ENCODE assay signal across 8 mouse cellular contexts in the genomic region with DNA sequence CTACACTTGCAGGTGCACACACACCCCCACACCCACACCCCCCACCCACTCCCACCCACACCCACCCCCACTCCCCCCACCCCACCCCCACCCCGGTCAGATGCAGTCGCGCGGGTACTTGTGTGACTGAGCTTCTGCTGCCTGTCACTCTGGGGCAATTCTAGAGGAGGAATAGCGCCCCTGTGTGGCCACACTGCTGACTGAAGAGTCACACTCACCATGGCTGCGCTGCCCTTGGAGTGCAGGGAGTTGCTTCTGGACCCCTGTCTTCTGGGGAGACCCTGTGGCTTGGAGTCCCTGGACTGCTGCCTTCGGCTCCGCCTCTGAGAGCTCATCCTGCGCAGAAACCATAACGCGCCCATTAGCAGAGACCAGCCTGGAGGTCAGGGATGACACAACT. TPM values are rescaled to one million over a fixed set of nuclear protein-coding genes. Genes with fewer than 3 reads are reported as not detected.
DNase-seq lines count a peak whose midpoint lies in the region; ATAC-seq and TF ChIP-seq lines count a peak whose summit lies in the region.
"Had no signal": no experiment of that assay in that cellular context is flagged by ENCODE, and none has a peak within 500 bp of the region (broad histone marks: within the 10 kb centered on the region; RNA-seq: fewer than 3 reads in every experiment).

No protein-coding gene starts in this region.

- WGBS in embryonic facial prominence, embryonic 11.5 days = 53% methylated on average over 11 of the region's 11 CpGs
- 47% methylated on average over 11 of the region's 11 CpGs for WGBS in forebrain, embryonic 12.5 days

- H3K4me3 ChIP-seq in CH12.LX (replicated peaks in 1 of 3; ENCODE audit: low read depth in 2 of 3, low read length in 2 of 3, poor library complexity in 1 of 3) = no peak overlapping the region
- no peak overlapping the region for H3K4me3 ChIP-seq in embryonic facial prominence, embryonic 11.5 days (ENCODE audit: low read depth, low read length)
- H3K4me3 ChIP-seq in forebrain, embryonic 12.5 days (replicated peaks) = no peak overlapping the region

- no peak for TF ChIP-seq EP300 in CH12.LX (IDR thresholded peaks at IDR 0.05; ENCODE audit: low read length)

- in situ Hi-C loops in CH12.LX (cut with MboI; ENCODE audit: low pct_ligation_motif_present, low pct_unique_long_range_greater_than_20kb, low sequenced_read_pairs) = loop anchor here (10.0 kb wide), 1 partner anchor 375 kb away; no protein-coding TSS in a partner anchor

- no peaks in the 10 kb centered on the region for H3K27me3 ChIP-seq in CH12.LX (replicated peaks)
- no peaks in the 10 kb centered on the region for H3K27me3 ChIP-seq in embryonic facial prominence, embryonic 11.5 days (ENCODE audit: control insufficient read depth, insufficient read depth, low read length)
- no peaks in the 10 kb centered on the region for H3K27me3 ChIP-seq in forebrain, embryonic 12.5 days

- peak; percentile 42 to 65 for DNase-seq in left cerebral cortex, adult 18-20 months (ENCODE audit: low spot score in 2 of 2)
- DNase-seq in left cerebral cortex, adult 11 months (ENCODE audit: low spot score) = no peak
- no peak for DNase-seq in CH12.LX (ENCODE audit: extremely low read depth)
- DNase-seq in NIH3T3 (ENCODE audit: low read depth) = peak; percentile 41
- peak; percentile 59 for DNase-seq in embryonic facial prominence, embryonic 11.5 days (ENCODE audit: low spot score)

- H3K79me2 ChIP-seq in CH12.LX (replicated peaks; ENCODE audit: control insufficient read depth, extremely low read depth, insufficient read depth, poor library complexity, severe bottlenecking) = peaks cover 7% of the 10 kb centered on the region; the same call in 1 of the 2 replicates

- H3K4me2 ChIP-seq in CH12.LX (ENCODE audit: insufficient read depth, low read depth, poor library complexity, severe bottlenecking) = no peak overlapping the region
- no peak overlapping the region for H3K4me2 ChIP-seq in embryonic facial prominence, embryonic 11.5 days (ENCODE audit: low read depth, low read length)
- H3K4me2 ChIP-seq in forebrain, embryonic 12.5 days = no peak overlapping the region

- no peak overlapping the region for H3K27ac ChIP-seq in CH12.LX (ENCODE audit: insufficient read depth, low read depth)
- H3K27ac ChIP-seq in embryonic facial prominence, embryonic 11.5 days (replicated peaks; ENCODE audit: low read depth, low read length) = no peak overlapping the region
- no peak overlapping the region for H3K27ac ChIP-seq in forebrain, embryonic 12.5 days

- ATAC-seq in embryonic facial prominence, embryonic 11.5 days (replicated peaks; ENCODE audit: insufficient number of reproducible peaks, low FRiP score, low TSS enrichment, low read depth) = no peak
- peak; percentile 59 for ATAC-seq in megakaryocyte progenitor cell, adult 5-6 weeks (replicated peaks; ENCODE audit: poor library complexity)
- ATAC-seq in forebrain, embryonic 12.5 days (ENCODE audit: low FRiP score) = no peak

- peaks cover under 1 to 13% of the 10 kb centered on the region in 2 experiments; a peak in 3 of 4 replicates for H3K4me1 ChIP-seq in CH12.LX (ENCODE audit: control insufficient read depth in 1 of 2, insufficient read depth in 2 of 2)
- H3K4me1 ChIP-seq in embryonic facial prominence, embryonic 11.5 days (ENCODE audit: control insufficient read depth, insufficient read depth, low read length) = no peaks in the 10 kb centered on the region
- peaks cover 10% of the 10 kb centered on the region for H3K4me1 ChIP-seq in forebrain, embryonic 12.5 days

- H3K9ac ChIP-seq in CH12.LX (ENCODE audit: insufficient read depth, low read depth) = no peak overlapping the region
- H3K9ac ChIP-seq in embryonic facial prominence, embryonic 11.5 days (replicated peaks; ENCODE audit: low read length) = no peak overlapping the region
- no peak overlapping the region for H3K9ac ChIP-seq in forebrain, embryonic 12.5 days

- peak; percentile 41 for TF ChIP-seq RAD21 in CH12.LX (IDR thresholded peaks at IDR 0.05; ENCODE audit: low read depth, low read length)

- peaks cover 41 to 71% of the 10 kb centered on the region in 2 experiments for H3K36me3 ChIP-seq in CH12.LX (replicated peaks in 1 of 2; ENCODE audit: control insufficient read depth in 1 of 2, insufficient read depth in 1 of 2, low read length in 1 of 2)
- peaks cover 7% of the 10 kb centered on the region for H3K36me3 ChIP-seq in embryonic facial prominence, embryonic 11.5 days (replicated peaks; ENCODE audit: control insufficient read depth, insufficient read depth, low read depth, low read length)
- peaks cover 62% of the 10 kb centered on the region for H3K36me3 ChIP-seq in forebrain, embryonic 12.5 days (replicated peaks)

- no peak for TF ChIP-seq POLR2A in CH12.LX (IDR thresholded peaks at IDR 0.05; ENCODE audit: low read depth, low read length)

- dilution Hi-C loops in CH12.LX (cut with MboI; ENCODE audit: extremely low pct_ligation_motif_present, extremely low pct_unique_long_range_greater_than_20kb, low sequenced_read_pairs) = no loop called here

- no peaks in the 10 kb centered on the region for H3K9me3 ChIP-seq in CH12.LX (replicated peaks; ENCODE audit: low read length)
- H3K9me3 ChIP-seq in embryonic facial prominence, embryonic 11.5 days (replicated peaks; ENCODE audit: control insufficient read depth, low read length) = no peaks in the 10 kb centered on the region
- no peaks in the 10 kb centered on the region for H3K9me3 ChIP-seq in forebrain, embryonic 12.5 days

- TF ChIP-seq CTCF in CH12.LX (conservative IDR thresholded peaks at IDR 0.05 in 1 of 2, IDR thresholded peaks at IDR 0.05 in 1 of 2; ENCODE audit: low read depth in 2 of 2, low read length in 2 of 2) = peak in 1 of 2 experiments; percentile 57; a peak in 2 of 4 replicates

TF ChIP-seq in CH12.LX, 34 proteins besides CTCF, POLR2A, EP300 and RAD21:
- no peak for TF ChIP-seq GABPA (IDR thresholded peaks at IDR 0.05; ENCODE audit: insufficient replicate concordance, low read depth, low read length)
- TF ChIP-seq MAZ (IDR thresholded peaks at IDR 0.05; ENCODE audit: low read depth, low read length) = no peak
- TF ChIP-seq TBP (conservative IDR thresholded peaks at IDR 0.05; ENCODE audit: low read depth, low read length) = no peak
- no peak for TF ChIP-seq ZC3H11A (IDR thresholded peaks at IDR 0.05; ENCODE audit: low read depth, low read length)
- peak; percentile 32; the same call in 1 of the 2 replicates for TF ChIP-seq SMC3 (IDR thresholded peaks at IDR 0.05; ENCODE audit: low read depth, low read length)

RNA-seq across cellular contexts. Expression of a gene that starts 4.3 kb away (rescaled TPM):
- 1 to 10 TPM; 6.8 to 7.1 TPM for total RNA-seq in left cerebral cortex, adult 18-20 months (2021)
- 10.9 and 11.4 TPM in 2 replicates for total RNA-seq in CH12.LX (2012; rRNA removed)
- 8.5 and 9.4 TPM in 2 replicates for total RNA-seq in CH12.LX (2014; rRNA removed)
- 7.1 and 8.0 TPM in 2 replicates for polyA plus RNA-seq in CH12.LX (2012; ENCODE audit: insufficient read length, low read depth)
- 18.2 and 19.6 TPM in 2 replicates for polyA plus RNA-seq in embryonic facial prominence, embryonic 11.5 days (2014; fragmentation: Nextera tagmentation; extraction: Ambion mirVana)
- 3.6 and 5.3 TPM in 2 replicates for total RNA-seq in megakaryocyte progenitor cell, adult 5-6 weeks (2015)
- 6.5 and 9.2 TPM in 2 replicates for total RNA-seq in megakaryocyte progenitor cell, adult 5-6 weeks (2017)
- 22.7 and 23.7 TPM in 2 replicates for polyA plus RNA-seq in forebrain, embryonic 12.5 days (2016; fragmentation: Nextera tagmentation; extraction: Ambion mirVana)

RNA-seq across cellular contexts. Expression of a gene that starts 39.5 kb away (rescaled TPM):
- 10 to 100 TPM; 27.5 to 29.7 TPM for total RNA-seq in left cerebral cortex, adult 18-20 months (2021)
- total RNA-seq in CH12.LX (2012; rRNA removed) (0.30 TPM in 1 of 2 replicates, not detected in the other), CH12.LX (2014; rRNA removed) (not detected in 2 replicates)
- not detected in 2 replicates for polyA plus RNA-seq in CH12.LX (2012; ENCODE audit: insufficient read length, low read depth)
- polyA plus RNA-seq in embryonic facial prominence, embryonic 11.5 days (2014; fragmentation: Nextera tagmentation; extraction: Ambion mirVana) = 17.1 and 19.0 TPM in 2 replicates
- total RNA-seq in megakaryocyte progenitor cell, adult 5-6 weeks (2015) = 0.37 TPM in 1 of 2 replicates, not detected in the other
- total RNA-seq in megakaryocyte progenitor cell, adult 5-6 weeks (2017) = 0.92 and 1.3 TPM in 2 replicates
- 22.1 and 22.6 TPM in 2 replicates for polyA plus RNA-seq in forebrain, embryonic 12.5 days (2016; fragmentation: Nextera tagmentation; extraction: Ambion mirVana)

RNA-seq across cellular contexts. Expression of a gene that starts 40.9 kb away (rescaled TPM):
- not detected for total RNA-seq in left cerebral cortex, adult 18-20 months (2021)
- total RNA-seq in CH12.LX (2012; rRNA removed) (not detected in 2 replicates), CH12.LX (2014; rRNA removed) (not detected in 2 replicates)
- not detected in 2 replicates for polyA plus RNA-seq in CH12.LX (2012; ENCODE audit: insufficient read length, low read depth)
- 0.28 and 0.59 TPM in 2 replicates for polyA plus RNA-seq in embryonic facial prominence, embryonic 11.5 days (2014; fragmentation: Nextera tagmentation; extraction: Ambion mirVana)
- not detected in 2 replicates for total RNA-seq in megakaryocyte progenitor cell, adult 5-6 weeks (2015)
- not detected in 2 replicates for total RNA-seq in megakaryocyte progenitor cell, adult 5-6 weeks (2017)
- 0.17 TPM in 1 of 2 replicates, not detected in the other for polyA plus RNA-seq in forebrain, embryonic 12.5 days (2016; fragmentation: Nextera tagmentation; extraction: Ambion mirVana)
- total RNA-seq: left cerebral cortex, postnatal 25 days had no signal

Comparison
In these comparisons a context has a peak if more than half of its experiments do, and no peak if none do; other contexts are left out.
1. DNase-seq: peak in left cerebral cortex, adult 18-20 months (2 of 2), NIH3T3 (single experiment) and embryonic facial prominence, embryonic 11.5 days (single experiment); none in left cerebral cortex, adult 11 months (single experiment) and CH12.LX (single experiment).
2. RNA of a gene that starts 39.5 kb away (total RNA-seq): 27.5 to 29.7 TPM in left cerebral cortex, adult 18-20 months; 0.37 to 1.3 TPM in megakaryocyte progenitor cell, adult 5-6 weeks and 0.30 TPM in CH12.LX; every median in the first group is over 10 times any median in the second.